Mouse (Mus musculus) E14TG2a.4 (cell line): Measurements from ENCODE around the gene Rab31.

Experiments used
- CTCF ChIP-seq: conservative IDR thresholded peaks from 2 replicates; pipeline ENCODE4 v1.5.1; 2014; ENCODE audit warnings: low read length
- NANOG ChIP-seq: IDR thresholded peaks from 2 replicates; pipeline ENCODE4 v1.6.1; 2014; ENCODE audit warnings: borderline replicate concordance, low read length, mixed read lengths
- POU5F1 ChIP-seq: IDR thresholded peaks from 2 replicates; pipeline ENCODE4 v1.6.1; 2014; ENCODE audit warnings: low read length, borderline replicate concordance

- TF ChIP-seq CTCF (no peak), NANOG (no peak), POU5F1 (no peak; the same call in 1 of the 2 replicates)
Measured at GRCm38 (mm10) chr17:65785707-65786106, 13.2 kb upstream of the Rab31 start.
